Mouse (Mus musculus) midbrain, embryonic 12.5 days (tissue): ENCODE measurements around the gene Usp48. TPM values are rescaled to one million over a fixed set of nuclear protein-coding genes. Genes with fewer than 3 reads are reported as not detected.
"Not testable (repeated sequence)": the region's sequence is repeated elsewhere in the genome, so short reads cannot be mapped to it uniquely, and the experiment has no call there.

Source experiments
- ATAC-seq: fragments of 200-750 bp; cut with Nextera tagmentation; 2 replicates; pipeline ENCODE4 v1.8.0; 2017; ENCODE audit warnings: low read depth, moderate TSS enrichment, moderate library complexity; ENCODE audit not compliant: low FRiP score
- H3K27ac ChIP-seq: fragments of 300-500 bp; sonication (generic); replicated peaks from 2 replicates; pipeline ENCODE4 v1.5.1; 2016; ENCODE audit warnings: mild to moderate bottlenecking
- H3K27me3 ChIP-seq: fragments of 300-500 bp; sonication (generic); 2 replicates; pipeline ENCODE4 v1.6.1; 2016; ENCODE audit warnings: mild to moderate bottlenecking
- H3K36me3 ChIP-seq: fragments of 300-500 bp; sonication (generic); 2 replicates; pipeline ENCODE4 v1.6.1; 2016
- H3K4me1 ChIP-seq: fragments of 300-500 bp; sonication (generic); 2 replicates; pipeline ENCODE4 v1.6.1; 2016
- H3K4me2 ChIP-seq: fragments of 300-500 bp; sonication (generic); replicated peaks from 2 replicates; pipeline ENCODE4 v1.6.1; 2016; ENCODE audit warnings: mild to moderate bottlenecking, moderate library complexity
- H3K4me3 ChIP-seq: fragments of 300-500 bp; sonication (generic); 2 replicates; pipeline ENCODE4 v1.5.1; 2016; ENCODE audit warnings: mild to moderate bottlenecking
- H3K9ac ChIP-seq: fragments of 300-500 bp; sonication (generic); replicated peaks from 2 replicates; pipeline ENCODE4 v1.6.1; 2016; ENCODE audit warnings: mild to moderate bottlenecking, moderate library complexity
- H3K9me3 ChIP-seq: fragments of 300-500 bp; sonication (generic); 2 replicates; pipeline ENCODE4 v1.6.1; 2016; ENCODE audit warnings: mild to moderate bottlenecking
- WGBS: fragments of 180-500 bp; shearing (Covaris S2); methylation state at CpG from one replicate; pipeline ENCODE4 v1.1.7; 2016; 5-methylcytosine and 5-hydroxymethylcytosine counted together
- polyA plus RNA-seq: library from polyadenylated mRNA; unstranded; fragments of >200 nt; fragmentation: Nextera tagmentation; extraction: Ambion mirVana; gene quantifications from 2 replicates; pipeline ENCODE4 v1.2.1, GENCODE M21; 2016

Usp48 gene
- polyA plus RNA-seq, 1 experiment from 2014 or later: 87.3 TPM

DNA sequence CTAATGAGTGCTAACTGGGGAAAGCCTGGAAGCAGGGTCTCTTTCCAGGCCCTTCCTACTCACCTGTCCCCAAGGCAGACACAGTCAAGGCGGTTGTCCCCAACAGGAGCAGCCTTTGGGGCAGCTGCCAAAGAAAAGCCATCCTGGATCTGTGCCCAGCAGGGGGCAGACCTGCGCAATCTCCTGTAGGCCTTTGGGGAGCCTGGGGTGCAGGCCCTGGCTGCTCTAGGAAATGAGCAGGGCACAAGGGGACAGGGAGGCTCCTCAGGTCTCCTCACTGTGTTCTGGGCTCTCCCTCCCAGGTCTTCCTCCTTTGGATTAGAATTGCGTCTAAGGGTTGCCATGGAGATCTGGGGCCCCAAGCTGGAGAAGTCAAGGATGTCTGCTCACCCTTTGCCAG lies 11.7 kb upstream of the Usp48 start:
- Histone ChIP-seq H3K9me3 (no peaks in the 10 kb centered on the region), H3K36me3 (no peaks in the 10 kb centered on the region), H3K4me1 (peaks cover 11% of the 10 kb centered on the region), H3K27ac (no peak overlapping the region), H3K4me3 (no peak overlapping the region), H3K27me3 (peaks cover 26% of the 10 kb centered on the region), H3K9ac (no peak overlapping the region), H3K4me2 (no peak overlapping the region)
- no peak for ATAC-seq
- whole genome bisulfite sequencing: 33% methylated on average over 3 of the region's 3 CpGs

DNA sequence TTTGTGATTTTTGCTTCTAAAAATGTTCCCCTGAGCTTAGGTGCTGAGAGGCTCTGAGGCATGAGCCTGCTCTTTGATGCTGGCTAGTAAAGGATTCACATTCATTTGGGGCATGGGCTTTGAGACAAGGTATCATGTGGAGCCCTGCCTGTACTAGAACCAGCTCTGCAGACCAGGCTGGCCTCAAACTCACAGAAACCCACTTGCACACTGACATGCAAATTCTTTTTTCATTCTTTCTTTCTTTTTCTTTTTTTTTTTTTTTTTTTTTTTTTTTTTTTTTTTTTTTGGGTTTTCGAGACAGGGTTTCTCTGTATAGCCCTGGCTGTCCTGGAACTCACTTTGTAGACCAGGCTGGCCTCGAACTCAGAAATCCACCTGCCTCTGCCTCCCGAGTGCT lies 4.5 kb upstream of the Usp48 start:
- not testable (repeated sequence) for H3K9ac ChIP-seq, H3K4me1 ChIP-seq, H3K9me3 ChIP-seq, H3K27ac ChIP-seq, H3K4me2 ChIP-seq, H3K36me3 ChIP-seq, ATAC-seq, H3K4me3 ChIP-seq, H3K27me3 ChIP-seq
- 81% methylated on average over 2 of the region's 3 CpGs for WGBS

DNA sequence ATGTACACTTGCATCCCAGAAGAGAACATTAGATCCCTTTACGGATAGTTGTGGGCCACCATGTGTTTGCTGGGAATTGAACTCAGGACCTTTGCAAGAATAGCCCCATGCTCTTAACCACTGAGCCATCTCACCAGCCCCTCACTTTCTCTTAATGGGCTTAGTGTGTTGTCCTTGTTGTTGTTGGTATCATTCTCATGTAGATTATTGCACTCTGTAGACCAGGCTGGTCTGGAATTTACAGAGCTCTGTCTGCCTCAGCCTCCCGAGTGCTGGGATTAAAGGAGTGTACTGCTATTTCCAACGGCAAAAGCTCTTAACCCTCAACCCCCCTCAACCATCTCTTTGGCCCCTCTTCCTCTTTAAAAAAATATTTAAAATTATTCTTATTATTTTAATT lies 4.0 kb upstream of the Usp48 start:
- Histone ChIP-seq H3K4me3 (no peak overlapping the region), H3K9me3 (no peaks in the 10 kb centered on the region), H3K9ac (no peak overlapping the region), H3K4me1 (0 out of 2 replicates have a peak, but pooled peaks cover 2% of the 10 kb centered on the region), H3K27ac (no peak overlapping the region), H3K36me3 (no peaks in the 10 kb centered on the region), H3K27me3 (no peaks in the 10 kb centered on the region), H3K4me2 (no peak overlapping the region)
- 93% methylated on average over 3 of the region's 3 CpGs for WGBS
- ATAC-seq: no peak

DNA sequence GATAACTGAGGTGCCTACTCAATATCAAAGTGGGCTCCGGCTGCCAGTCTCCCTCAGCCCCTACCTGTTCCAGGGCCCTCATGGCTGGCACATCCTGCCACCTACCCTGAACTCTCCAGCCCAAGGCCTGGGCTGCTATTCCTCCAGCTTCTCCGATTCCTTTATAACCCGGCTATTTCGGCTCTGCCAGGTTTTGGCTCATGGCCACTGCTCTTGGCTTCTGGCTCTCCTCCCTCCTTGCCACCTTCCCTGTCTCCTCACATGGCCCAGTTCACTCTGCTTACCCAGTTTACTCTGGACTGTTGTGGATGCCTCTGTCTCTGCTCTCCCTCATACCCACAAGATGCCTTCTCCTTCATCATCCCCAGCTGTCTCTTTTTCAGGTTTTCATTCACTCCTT lies 2.6 kb upstream of the Usp48 start:
- H3K4me2 ChIP-seq: no peak overlapping the region
- H3K4me3 ChIP-seq: no peak overlapping the region
- WGBS: 91% methylated on average over 4 of the region's 4 CpGs
- H3K36me3 ChIP-seq: no peaks in the 10 kb centered on the region
- H3K27ac ChIP-seq: no peak overlapping the region
- H3K9me3 ChIP-seq: no peaks in the 10 kb centered on the region
- H3K9ac ChIP-seq: no peak overlapping the region
- peaks cover 14% of the 10 kb centered on the region for H3K4me1 ChIP-seq
- no peak for ATAC-seq
- no peaks in the 10 kb centered on the region for H3K27me3 ChIP-seq

DNA sequence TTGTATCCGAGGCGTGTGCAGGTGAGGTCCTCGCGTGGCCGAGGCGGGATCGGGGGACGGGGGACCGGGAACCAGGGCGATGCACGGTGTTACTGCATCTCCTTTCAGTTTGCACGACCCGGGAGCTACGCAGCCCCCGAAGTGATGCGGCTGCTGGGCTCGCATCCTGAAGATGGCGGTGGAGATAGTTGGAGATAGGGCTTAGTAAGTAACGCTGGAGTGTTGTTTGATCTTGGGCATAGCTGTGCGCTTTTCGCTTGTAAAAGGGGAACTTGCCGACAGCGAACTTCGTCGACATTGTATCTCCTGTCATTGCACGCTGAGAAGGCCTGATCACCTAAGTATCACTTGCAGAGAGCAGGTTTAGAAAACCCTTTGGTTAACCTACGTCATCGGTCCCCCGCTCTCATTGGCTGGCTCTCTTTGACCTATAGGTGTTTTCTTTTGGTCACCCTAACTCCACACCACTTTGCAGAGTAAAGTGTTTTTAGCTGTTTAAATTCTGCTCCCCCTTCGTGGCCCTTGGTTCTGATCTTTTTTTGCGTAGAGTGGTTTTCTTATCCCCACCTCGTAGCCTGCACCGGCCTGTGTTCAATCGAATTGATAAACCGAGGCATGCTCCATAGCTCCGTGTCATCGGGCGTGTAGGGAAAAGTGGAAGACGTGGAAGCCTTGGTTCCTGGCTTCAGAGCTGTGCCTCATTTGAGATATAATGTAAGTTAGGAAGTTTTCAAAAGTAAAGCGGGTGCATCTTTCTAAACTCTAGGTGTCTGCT lies 1.1 kb downstream of the Usp48 start:
- H3K27me3 ChIP-seq: no peaks in the 10 kb centered on the region
- H3K36me3 ChIP-seq: no peaks in the 10 kb centered on the region
- no peaks in the 10 kb centered on the region for H3K9me3 ChIP-seq
- peaks cover 33% of the 10 kb centered on the region for H3K4me1 ChIP-seq
- peak overlapping the region; percentile 75 for H3K4me2 ChIP-seq
- 0 out of 2 replicates have a peak, but pooled peaks have one; percentile 5 for ATAC-seq
- peak overlapping the region; percentile 98 for H3K27ac ChIP-seq
- H3K4me3 ChIP-seq: peak overlapping the region; percentile 94
- H3K9ac ChIP-seq: peak overlapping the region; percentile 93
- WGBS: 6% methylated on average over 40 of the region's 40 CpGs

DNA sequence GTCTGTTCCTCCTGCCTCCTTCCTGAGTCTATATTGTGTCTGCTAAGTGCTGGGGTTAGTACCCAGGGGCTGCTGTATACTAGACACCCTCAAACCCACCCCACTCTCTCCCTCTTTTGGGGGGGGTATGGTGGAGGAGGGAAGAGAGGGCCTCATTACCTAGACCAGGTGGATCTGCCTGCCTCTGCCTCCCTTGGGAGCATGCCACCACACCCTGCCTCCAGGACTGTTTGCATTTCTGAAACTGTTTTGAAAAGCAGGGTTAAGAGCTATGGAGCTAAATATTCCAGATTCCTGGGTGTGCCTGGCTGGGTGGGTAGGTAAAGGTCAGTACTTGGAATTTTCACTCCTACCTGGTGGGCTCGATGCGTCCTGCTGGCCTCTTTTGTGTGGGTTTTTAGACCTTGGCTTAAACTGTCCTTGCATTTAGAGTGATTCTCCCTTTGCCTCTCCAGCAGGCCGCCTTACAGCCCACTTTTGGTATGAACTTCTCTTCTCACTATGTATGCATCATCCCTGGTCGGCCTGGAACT lies 3.6 kb downstream of the Usp48 start:
- no peak for ATAC-seq
- Histone ChIP-seq H3K4me2 (no peak overlapping the region), H3K27me3 (no peaks in the 10 kb centered on the region), H3K9ac (no peak overlapping the region), H3K9me3 (no peaks in the 10 kb centered on the region), H3K4me3 (no peak overlapping the region), H3K4me1 (peaks cover 42% of the 10 kb centered on the region), H3K27ac (no peak overlapping the region), H3K36me3 (no peaks in the 10 kb centered on the region)
- WGBS: 95% methylated on average over 4 of the region's 4 CpGs

DNA sequence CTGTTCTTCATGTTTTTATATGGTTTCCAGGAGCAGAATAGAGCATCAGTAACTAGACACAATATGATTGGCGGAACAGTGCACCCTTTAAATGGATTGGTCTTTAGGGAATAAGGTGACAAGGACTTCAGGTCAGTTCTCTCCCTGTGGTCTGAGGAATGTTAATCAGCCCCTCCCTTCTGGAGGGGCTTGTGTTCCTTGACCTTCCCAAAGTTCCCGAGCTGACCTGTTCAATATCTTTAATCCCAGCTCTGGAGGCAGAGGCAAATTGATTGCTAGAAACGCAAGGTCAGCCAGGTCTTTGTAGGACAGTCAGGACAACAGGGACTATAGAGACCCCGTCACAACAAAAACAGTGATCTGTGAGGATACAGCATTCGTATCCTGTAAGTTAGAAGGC lies 5.0 kb downstream of the Usp48 start:
- Histone ChIP-seq H3K27me3 (no peaks in the 10 kb centered on the region), H3K4me1 (peaks cover 48% of the 10 kb centered on the region), H3K4me2 (no peak overlapping the region), H3K9ac (no peak overlapping the region), H3K9me3 (no peaks in the 10 kb centered on the region), H3K27ac (no peak overlapping the region), H3K4me3 (no peak overlapping the region), H3K36me3 (no peaks in the 10 kb centered on the region)
- ATAC-seq: no peak
- 63% methylated on average over 5 of the region's 5 CpGs for WGBS

DNA sequence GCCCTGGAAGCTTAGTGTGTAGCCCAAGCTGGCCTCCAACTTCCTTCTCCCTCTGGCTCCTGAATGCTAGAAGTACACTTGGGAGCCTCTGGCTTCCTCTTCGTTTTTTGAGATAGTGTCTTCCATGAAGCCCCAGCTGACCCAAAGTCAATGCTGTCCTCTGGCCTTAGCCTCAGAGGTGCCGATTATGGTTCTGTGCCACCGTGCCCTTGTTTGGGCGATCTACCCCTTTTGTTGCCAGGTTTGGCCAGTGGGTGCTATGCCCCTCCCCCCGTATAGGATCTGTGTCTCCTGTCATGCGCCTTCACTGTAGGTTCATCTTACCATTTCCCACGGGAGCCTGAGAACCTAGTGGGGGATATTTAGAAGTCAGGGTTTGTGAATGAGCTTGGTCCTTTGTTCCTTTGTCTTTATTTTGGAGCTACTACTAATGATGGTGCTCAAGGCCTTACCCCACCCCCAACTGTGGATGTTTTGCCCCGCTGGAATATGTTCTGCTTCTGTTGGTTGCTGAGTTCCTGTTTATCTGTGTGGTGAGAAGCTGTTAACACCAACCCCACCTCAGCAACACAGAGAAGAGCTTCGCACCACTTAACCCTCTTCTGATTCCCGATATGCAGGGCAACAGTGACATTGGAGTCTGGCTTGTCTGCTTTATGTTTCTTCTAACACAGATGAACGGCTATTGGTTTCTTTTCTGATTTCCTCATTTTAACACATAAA lies 10.1 kb downstream of the Usp48 start:
- Histone ChIP-seq H3K4me3 (no peak overlapping the region), H3K4me2 (no peak overlapping the region), H3K4me1 (peaks cover 24% of the 10 kb centered on the region), H3K9ac (no peak overlapping the region), H3K27ac (no peak overlapping the region), H3K9me3 (no peaks in the 10 kb centered on the region), H3K27me3 (no peaks in the 10 kb centered on the region), H3K36me3 (peaks cover 34% of the 10 kb centered on the region)
- no peak for ATAC-seq
- WGBS: 85% methylated on average over 11 of the region's 11 CpGs

DNA sequence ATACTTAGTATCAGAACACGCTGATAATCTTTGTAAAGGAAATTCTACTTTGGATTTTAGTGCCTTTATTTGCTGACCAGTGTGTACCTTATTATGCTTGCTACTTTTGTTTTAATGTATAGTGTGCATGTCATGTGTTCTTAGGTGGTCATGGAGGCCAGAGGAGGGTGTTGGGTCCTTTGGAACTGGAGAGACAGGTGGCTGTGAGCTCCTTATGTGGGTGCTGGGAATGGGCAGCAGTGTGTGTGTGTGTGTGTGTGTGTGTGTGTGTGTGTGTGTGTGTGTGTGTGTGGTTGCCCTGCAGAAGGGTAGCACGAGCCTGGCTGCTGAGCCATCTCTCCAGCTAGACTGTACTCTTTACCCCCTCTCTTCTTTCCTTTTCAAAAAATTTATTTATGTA lies 13.5 kb downstream of the Usp48 start:
- Histone ChIP-seq H3K4me3 (no peak overlapping the region), H3K4me2 (no peak overlapping the region), H3K36me3 (peaks cover 68% of the 10 kb centered on the region), H3K4me1 (peaks cover 9% of the 10 kb centered on the region), H3K9me3 (no peaks in the 10 kb centered on the region), H3K27me3 (no peaks in the 10 kb centered on the region), H3K9ac (no peak overlapping the region), H3K27ac (no peak overlapping the region)
- WGBS: 90% methylated on average over 2 of the region's 2 CpGs
- no peak for ATAC-seq

DNA sequence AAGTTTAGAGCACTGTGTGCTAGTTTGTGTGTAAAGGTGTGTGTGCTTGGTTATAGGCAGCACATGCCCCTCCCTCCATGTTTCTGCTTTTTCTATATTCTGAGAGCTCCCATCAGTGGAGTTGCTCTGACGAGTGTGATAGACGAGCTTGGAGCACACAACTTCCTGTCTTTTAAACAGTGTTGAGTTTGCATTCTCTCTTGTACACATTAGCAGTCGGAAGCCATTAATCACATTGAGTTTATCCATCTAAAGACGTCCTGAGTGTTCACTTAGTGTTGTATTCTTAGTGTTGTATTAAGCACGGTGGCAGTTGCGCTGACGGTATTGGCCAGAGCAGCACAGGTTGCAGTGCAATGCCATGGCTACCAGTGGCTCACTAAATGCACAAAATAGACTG lies 15.7 kb downstream of the Usp48 start:
- H3K9me3 ChIP-seq: no peaks in the 10 kb centered on the region
- H3K27me3 ChIP-seq: no peaks in the 10 kb centered on the region
- no peak overlapping the region for H3K27ac ChIP-seq
- peaks cover 88% of the 10 kb centered on the region for H3K36me3 ChIP-seq
- no peak for ATAC-seq
- no peak overlapping the region for H3K9ac ChIP-seq
- no peak overlapping the region for H3K4me2 ChIP-seq
- 95% methylated on average over 7 of the region's 7 CpGs for WGBS
- H3K4me3 ChIP-seq: no peak overlapping the region
- no peaks in the 10 kb centered on the region for H3K4me1 ChIP-seq

DNA sequence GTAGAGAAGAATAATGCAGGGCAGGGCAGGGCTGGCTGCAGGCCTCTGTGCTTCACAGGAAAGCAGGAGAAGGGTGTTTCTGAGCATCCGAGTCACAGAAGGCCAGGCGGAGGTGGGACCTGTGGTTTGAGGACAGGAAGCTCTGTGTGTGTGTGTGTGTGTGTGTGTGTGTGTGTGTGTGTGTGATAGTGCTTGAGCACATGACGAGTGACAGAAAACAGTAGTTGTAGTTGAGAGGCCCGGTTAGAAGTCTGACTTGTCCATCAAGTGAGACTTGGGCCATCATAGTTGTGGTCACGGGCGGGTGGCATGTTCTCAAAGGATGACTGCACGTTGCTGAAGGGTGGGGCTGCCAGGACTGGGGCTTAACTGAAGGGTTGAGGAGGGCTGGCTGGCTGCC lies 16.1 kb downstream of the Usp48 start:
- no peak overlapping the region for H3K9ac ChIP-seq
- no peak for ATAC-seq
- H3K9me3 ChIP-seq: no peaks in the 10 kb centered on the region
- H3K4me2 ChIP-seq: no peak overlapping the region
- H3K4me1 ChIP-seq: no peaks in the 10 kb centered on the region
- no peaks in the 10 kb centered on the region for H3K27me3 ChIP-seq
- 95% methylated on average over 7 of the region's 7 CpGs for WGBS
- H3K36me3 ChIP-seq: peaks cover 93% of the 10 kb centered on the region
- H3K4me3 ChIP-seq: no peak overlapping the region
- H3K27ac ChIP-seq: no peak overlapping the region

DNA sequence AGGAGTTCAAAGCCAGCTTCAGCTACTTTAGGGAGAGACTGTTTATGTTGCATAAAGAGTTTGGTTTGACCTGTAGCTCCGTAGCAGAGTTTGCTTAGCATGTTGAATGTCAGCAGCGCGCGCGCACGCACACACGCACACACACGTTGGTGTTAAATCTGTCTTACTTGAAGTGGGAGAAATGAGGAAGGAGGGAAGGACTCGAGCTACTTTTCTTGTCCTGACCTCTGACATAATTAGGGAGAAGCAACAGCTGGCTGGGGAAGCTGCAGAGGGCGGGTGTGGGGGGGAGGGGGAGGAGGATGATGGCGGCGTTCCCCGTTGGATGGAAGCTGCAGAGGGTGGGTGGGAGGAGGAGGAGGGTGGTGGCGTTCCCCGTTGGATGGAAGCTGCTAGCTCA lies 16.7 kb downstream of the Usp48 start:
- WGBS: 87% methylated on average over 15 of the region's 15 CpGs

More for the DNA sequence above, 16.7 kb downstream of the Usp48 start:
- H3K9ac ChIP-seq: no peak overlapping the region; the same call in 1 of the 2 replicates
- no peak overlapping the region for H3K27ac ChIP-seq
- H3K9me3 ChIP-seq: no peaks in the 10 kb centered on the region
- no peak overlapping the region for H3K4me3 ChIP-seq
- no peak overlapping the region for H3K4me2 ChIP-seq
- no peaks in the 10 kb centered on the region for H3K4me1 ChIP-seq
- H3K36me3 ChIP-seq: peaks cover 95% of the 10 kb centered on the region
- H3K27me3 ChIP-seq: no peaks in the 10 kb centered on the region
- ATAC-seq: no peak
